Mouse (Mus musculus) midbrain, embryonic 10.5 days (tissue): ENCODE measurements around the gene Spopl. TPM values are rescaled to one million over a fixed set of nuclear protein-coding genes. Genes with fewer than 3 reads are reported as not detected.
"Not testable (repeated sequence)": the region's sequence is repeated elsewhere in the genome, so short reads cannot be mapped to it uniquely, and the experiment has no call there.

Experiments used
- DNase-seq: peaks from one replicate; pipeline ENCODE4 v3.0.0-alpha.2; 2017; ENCODE audit warnings: low spot score
- H3K27ac ChIP-seq: fragments of 300-500 bp; sonication (generic); replicated peaks from 2 replicates; pipeline ENCODE4 v1.5.1; 2016; ENCODE audit warnings: mild to moderate bottlenecking
- H3K27me3 ChIP-seq: fragments of 300-500 bp; sonication (generic); 2 replicates; pipeline ENCODE4 v1.6.1; 2016; ENCODE audit warnings: low read depth, mild to moderate bottlenecking; ENCODE audit not compliant: poor library complexity, severe bottlenecking
- H3K36me3 ChIP-seq: fragments of 300-500 bp; sonication (generic); 2 replicates; pipeline ENCODE4 v1.6.1; 2016; ENCODE audit warnings: mild to moderate bottlenecking, moderate library complexity
- H3K4me1 ChIP-seq: fragments of 300-500 bp; sonication (generic); 2 replicates; pipeline ENCODE4 v1.6.1; 2016
- H3K4me3 ChIP-seq: fragments of 300-500 bp; sonication (generic); 2 replicates; pipeline ENCODE4 v1.5.1; 2016; ENCODE audit warnings: mild to moderate bottlenecking, moderate library complexity
- H3K9me3 ChIP-seq: fragments of 300-500 bp; sonication (generic); replicated peaks from 2 replicates; pipeline ENCODE4 v1.6.1; 2016; ENCODE audit warnings: mild to moderate bottlenecking
- WGBS: fragments of 180-500 bp; shearing (Covaris S2); methylation state at CpG from one replicate; pipeline ENCODE4 v1.1.7; 2016; 5-methylcytosine and 5-hydroxymethylcytosine counted together
- polyA plus RNA-seq: library from polyadenylated mRNA; unstranded; fragments of >200 nt; fragmentation: Nextera tagmentation; extraction: Ambion mirVana; gene quantifications from 2 replicates; pipeline ENCODE4 v1.2.1, GENCODE M21; 2016

Gene Spopl
- polyA plus RNA-seq: 7.3 and 9.9 TPM in 2 replicates

DNA sequence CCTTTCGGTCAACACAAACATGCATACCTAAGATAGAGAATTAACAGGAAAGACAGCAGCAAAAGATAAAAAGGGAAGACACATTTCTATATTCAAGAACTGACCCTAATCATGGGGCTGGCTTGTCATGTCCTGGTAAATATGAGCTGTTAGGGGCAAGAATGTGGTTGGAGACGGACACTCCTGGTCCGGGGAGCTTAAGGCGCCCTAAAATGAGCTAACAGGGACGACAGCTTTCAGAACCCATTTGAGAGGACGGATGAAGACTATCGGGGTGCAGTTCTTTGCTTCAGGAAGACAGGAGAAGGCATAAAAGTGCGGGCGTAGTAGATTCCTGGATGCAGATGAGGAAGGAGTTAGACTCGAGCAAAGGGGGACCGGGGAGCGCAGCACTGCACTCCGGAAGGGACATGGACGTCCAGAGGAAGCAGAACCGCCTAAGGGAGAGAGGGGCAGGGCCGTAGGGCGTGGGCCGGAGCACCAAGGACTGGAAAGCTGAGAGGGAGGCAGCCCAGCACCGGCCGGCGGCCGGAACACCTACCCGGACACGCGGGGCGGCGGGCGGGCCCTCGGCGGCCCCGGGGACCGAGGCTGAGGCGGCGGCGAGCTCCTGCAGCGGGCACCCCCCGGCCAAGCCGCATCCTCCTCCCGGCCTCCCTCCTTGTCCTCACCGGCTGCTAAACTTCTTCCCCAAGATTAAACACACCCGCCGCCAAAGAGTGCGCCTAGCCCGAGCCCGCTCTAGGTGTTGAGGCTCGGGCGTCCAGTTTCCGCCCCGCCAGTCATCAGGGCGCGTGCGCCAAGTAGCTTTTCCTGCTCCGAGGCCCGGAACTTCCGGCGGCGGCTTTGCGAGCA is at the start of gene Spopl:
Spopl (minus strand) TSS at position 805 of the 855 bp plus-strand sequence.
- H3K27me3 ChIP-seq: peaks cover 11% of the 10 kb centered on the region
- 0 out of 2 replicates have a peak, but pooled peaks cover 3% of the 10 kb centered on the region for H3K36me3 ChIP-seq
- no peaks in the 10 kb centered on the region for H3K9me3 ChIP-seq
- peak within 1 kb of the TSS; percentile 95 for H3K4me3 ChIP-seq
- peak within 1 kb of the TSS; percentile 94 for H3K27ac ChIP-seq
- H3K4me1 ChIP-seq: peaks cover 9% of the 10 kb centered on the region
- peak; percentile 85 for DNase-seq
- 2% methylated on average over 58 of the region's 58 CpGs for WGBS

DNA sequence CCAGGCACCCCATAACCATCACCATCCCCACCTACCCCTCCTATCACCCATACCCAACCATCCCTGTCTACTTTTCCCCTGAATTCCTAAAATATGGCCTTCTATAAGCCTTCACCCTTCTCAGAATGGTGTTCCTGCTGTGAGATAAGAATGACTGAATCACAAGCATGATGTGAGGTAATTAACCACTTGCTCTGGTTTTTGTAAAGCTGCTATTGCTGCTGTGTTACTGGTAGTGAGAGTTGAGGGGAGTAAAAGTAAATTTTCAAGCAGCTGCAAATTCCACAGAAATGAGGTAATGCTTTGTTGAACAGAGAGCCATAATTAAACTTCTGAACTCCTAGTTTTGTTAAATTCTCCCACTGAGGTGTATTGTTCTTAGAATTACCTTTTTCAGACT is 48.2 kb upstream of the Spopl start:
- H3K9me3 ChIP-seq: no peaks in the 10 kb centered on the region
- H3K36me3 ChIP-seq: no peaks in the 10 kb centered on the region
- no peak overlapping the region for H3K27ac ChIP-seq
- no peaks in the 10 kb centered on the region for H3K4me1 ChIP-seq
- DNase-seq: no peak
- H3K4me3 ChIP-seq: no peak overlapping the region
- no peaks in the 10 kb centered on the region for H3K27me3 ChIP-seq

DNA sequence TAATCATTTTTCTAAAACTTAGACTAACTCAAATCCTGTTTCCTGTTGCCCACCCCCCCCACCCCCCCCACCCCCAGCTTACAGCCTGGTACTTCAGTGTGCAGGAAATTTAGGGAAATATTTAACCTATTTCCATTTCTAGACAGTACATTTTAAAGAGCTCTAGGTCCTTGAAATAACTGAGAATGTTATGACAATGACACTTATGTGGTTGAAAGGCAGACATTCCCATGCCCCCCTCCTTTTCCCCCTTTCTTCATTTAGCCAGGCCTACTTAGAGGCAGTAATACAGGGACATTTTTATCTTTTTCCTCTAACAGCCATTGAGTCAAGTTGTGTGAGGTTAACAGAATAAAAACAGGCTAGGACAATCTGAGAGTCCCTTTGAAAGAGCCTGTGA is 46.1 kb upstream of the Spopl start:
- H3K9me3 ChIP-seq: no peaks in the 10 kb centered on the region
- H3K27ac ChIP-seq: no peak overlapping the region
- H3K27me3 ChIP-seq: no peaks in the 10 kb centered on the region
- DNase-seq: no peak
- no peaks in the 10 kb centered on the region for H3K36me3 ChIP-seq
- H3K4me3 ChIP-seq: no peak overlapping the region
- H3K4me1 ChIP-seq: no peaks in the 10 kb centered on the region

DNA sequence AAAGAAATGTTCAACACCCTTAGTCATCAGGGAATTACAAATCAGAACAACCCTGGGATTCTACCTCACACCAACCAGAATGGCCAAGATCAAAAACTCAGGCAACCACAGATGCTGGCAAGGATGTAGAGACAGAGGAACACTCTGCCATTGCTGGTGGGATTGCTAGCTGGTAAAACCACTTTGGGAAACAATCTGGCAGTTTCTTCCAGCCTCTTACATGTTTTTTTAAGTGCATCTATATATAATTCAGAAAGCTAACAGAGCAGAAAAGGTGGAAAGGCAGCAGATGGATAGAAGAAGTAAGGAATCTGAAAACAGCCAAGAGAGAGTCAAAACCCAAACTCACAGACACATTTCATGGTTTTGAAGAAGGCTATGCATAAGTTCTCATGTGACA is 33.5 kb upstream of the Spopl start:
- no peak overlapping the region for H3K27ac ChIP-seq
- H3K27me3 ChIP-seq: no peaks in the 10 kb centered on the region
- no peaks in the 10 kb centered on the region for H3K9me3 ChIP-seq
- H3K36me3 ChIP-seq: no peaks in the 10 kb centered on the region
- no peaks in the 10 kb centered on the region for H3K4me1 ChIP-seq
- H3K4me3 ChIP-seq: no peak overlapping the region
- DNase-seq: no peak

DNA sequence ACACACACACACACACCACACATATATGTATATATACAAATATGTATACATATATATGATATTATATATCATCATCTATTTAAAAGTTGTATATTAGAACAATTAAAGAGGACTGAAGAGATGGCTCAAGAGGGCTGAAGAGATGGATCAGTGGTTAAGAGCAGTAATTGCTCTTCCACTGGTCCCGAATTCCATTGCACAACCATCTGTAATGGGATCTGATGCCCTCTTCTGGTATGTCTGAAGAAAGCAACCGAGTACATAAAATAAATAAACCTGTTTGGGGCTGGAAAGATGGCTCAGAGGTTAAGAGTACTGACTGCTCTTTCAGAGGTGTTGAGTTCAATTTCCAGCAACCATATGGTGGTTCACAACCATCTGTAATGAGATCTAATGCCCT is 16.9 kb upstream of the Spopl start:
- 42% methylated on average over 2 of the region's 2 CpGs for WGBS
- no peak overlapping the region for H3K27ac ChIP-seq

DNA sequence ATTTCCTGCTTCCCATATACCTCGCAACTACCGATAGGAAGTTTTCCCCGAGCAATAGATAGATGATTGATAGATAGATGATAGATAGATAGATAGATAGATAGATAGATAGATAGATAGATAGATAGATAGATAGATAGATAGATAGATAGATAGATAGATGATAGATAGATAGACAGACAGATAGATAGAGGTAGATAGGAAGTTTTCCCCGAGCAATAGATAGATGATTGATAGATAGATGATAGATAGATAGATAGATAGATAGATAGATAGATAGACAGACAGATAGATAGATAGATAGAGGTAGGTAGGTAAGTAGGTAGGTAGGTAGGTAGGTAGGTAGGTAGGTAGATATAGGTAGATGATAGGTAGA is 239 bp upstream of the Spopl start:
- H3K4me1 ChIP-seq, H3K36me3 ChIP-seq, DNase-seq, H3K9me3 ChIP-seq: not testable (repeated sequence)
- Histone ChIP-seq H3K27me3 (peaks cover 11% of the 10 kb centered on the region), H3K4me3 (peak overlapping the region; percentile 95), H3K27ac (peak overlapping the region; percentile 94; the same call in 1 of the 2 replicates)
- WGBS: 24% methylated on average over 4 of the region's 4 CpGs

More for the DNA sequence above, 16.9 kb upstream of the Spopl start:
- H3K27me3 ChIP-seq: no peaks in the 10 kb centered on the region
- no peaks in the 10 kb centered on the region for H3K9me3 ChIP-seq
- H3K4me3 ChIP-seq: no peak overlapping the region
- DNase-seq: no peak
- no peaks in the 10 kb centered on the region for H3K4me1 ChIP-seq
- no peaks in the 10 kb centered on the region for H3K36me3 ChIP-seq

DNA sequence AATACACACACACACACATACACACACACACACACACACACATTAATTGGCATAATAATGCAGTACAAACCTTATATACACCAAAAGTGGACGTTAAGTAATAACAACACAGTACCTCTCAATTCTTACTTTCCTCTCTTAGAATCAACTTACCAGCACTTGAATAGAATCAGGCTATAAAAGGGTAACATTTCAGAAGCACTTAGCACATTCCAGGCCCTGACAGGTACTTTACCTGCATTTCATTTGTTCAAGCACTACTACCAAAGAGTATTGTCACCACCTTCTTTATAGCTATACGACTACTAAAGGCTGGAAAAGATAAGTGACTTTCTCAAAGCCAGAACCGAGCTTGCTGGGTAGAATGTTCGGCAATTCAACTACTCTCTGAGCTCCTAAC is 1.3 kb downstream of the Spopl start:
- peaks cover 9% of the 10 kb centered on the region for H3K4me1 ChIP-seq
- no peaks in the 10 kb centered on the region for H3K9me3 ChIP-seq
- H3K27ac ChIP-seq: no peak overlapping the region
- H3K4me3 ChIP-seq: peak overlapping the region; percentile 95
- no peak for DNase-seq
- H3K27me3 ChIP-seq: peaks cover 11% of the 10 kb centered on the region
- WGBS: 88% methylated on average over 4 of the region's 4 CpGs
- H3K36me3 ChIP-seq: 0 out of 2 replicates have a peak, but pooled peaks cover 3% of the 10 kb centered on the region

DNA sequence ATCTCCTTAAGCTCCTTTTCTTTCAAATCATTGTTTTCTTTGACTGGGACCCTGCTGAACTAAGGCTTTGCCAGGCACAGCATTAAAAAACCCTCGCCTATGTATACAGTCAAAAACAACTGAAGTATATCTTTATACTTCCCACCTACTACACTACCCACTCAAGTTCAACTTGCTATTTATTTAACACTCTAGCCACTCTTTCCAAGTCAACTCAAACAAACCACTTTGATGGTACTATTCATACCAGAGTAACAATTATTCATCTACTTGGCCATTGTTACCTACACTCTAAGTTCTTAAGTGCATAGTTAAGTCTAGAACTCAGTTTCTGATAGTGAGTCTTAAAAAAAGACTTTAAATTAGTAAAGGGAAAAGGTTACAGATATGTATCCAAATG is 3.1 kb downstream of the Spopl start:
- Histone ChIP-seq H3K4me3 (no peak overlapping the region), H3K9me3 (0 out of 2 replicates have a peak, but pooled peaks cover 3% of the 10 kb centered on the region), H3K36me3 (0 out of 2 replicates have a peak, but pooled peaks cover 3% of the 10 kb centered on the region), H3K27ac (no peak overlapping the region), H3K27me3 (peaks cover 9% of the 10 kb centered on the region), H3K4me1 (peaks cover 9% of the 10 kb centered on the region)
- DNase-seq: no peak
- 94% methylated on average over 1 of the region's 1 CpGs for WGBS

DNA sequence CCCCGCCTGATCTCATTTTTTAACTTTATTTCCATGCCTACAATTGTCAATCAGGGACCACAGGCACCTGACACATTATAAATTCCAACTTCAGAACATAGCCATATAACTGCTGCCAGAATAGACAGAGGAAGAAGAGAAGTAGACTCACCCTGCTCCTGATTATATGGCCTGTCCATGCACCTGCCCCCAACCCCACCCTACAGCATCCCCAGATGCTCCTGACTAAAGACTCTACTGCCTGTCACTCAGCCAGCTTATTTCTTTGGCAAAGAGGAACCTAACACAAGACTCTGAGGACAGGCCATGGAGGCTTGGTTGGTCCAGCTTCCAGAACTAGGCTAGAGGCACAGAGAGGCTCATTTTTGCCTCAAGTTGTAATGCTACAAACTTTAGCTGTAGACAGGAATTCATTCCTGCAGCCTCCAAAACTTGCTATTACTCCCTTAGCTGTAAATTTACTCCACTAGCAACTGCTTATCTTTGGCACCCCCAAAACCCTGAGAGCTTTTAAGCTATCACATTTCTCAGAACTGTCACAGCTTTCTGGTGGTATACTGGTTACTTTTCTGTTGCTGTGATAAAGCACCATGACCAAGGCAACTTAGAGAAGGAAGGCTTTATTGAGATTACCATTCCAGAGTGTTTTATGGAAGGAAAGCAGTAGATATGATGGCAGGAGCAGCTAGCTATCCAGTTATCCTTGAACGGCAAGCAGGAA is 6.7 kb downstream of the Spopl start:
- H3K9me3 ChIP-seq: peaks cover 9% of the 10 kb centered on the region
- H3K27ac ChIP-seq: no peak overlapping the region
- no peaks in the 10 kb centered on the region for H3K27me3 ChIP-seq
- H3K4me3 ChIP-seq: no peak overlapping the region
- peaks cover 3% of the 10 kb centered on the region; the same call in 1 of the 2 replicates for H3K36me3 ChIP-seq
- no peak for DNase-seq
- no peaks in the 10 kb centered on the region for H3K4me1 ChIP-seq
- 89% methylated on average over 2 of the region's 2 CpGs for WGBS

DNA sequence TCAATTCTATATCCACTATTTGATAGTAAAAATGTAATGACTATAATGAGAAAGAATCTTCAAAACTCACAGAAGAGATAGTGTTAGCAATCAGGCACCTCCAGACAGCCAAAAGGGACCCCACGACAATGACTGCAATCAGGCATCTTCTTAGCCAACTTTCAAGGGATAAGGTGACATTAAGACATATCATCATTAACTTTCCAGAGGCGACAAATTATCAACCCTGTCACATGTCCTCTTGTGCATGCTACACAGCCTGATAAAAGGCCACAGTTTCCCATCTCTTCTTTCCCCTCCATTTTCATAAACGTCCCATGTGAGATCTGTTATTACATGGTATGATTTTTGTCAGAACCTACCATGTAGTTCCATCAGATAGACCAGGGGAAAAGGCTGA is 9.0 kb downstream of the Spopl start:
- Histone ChIP-seq H3K27ac (no peak overlapping the region), H3K4me1 (no peaks in the 10 kb centered on the region), H3K4me3 (no peak overlapping the region), H3K9me3 (peaks cover 9% of the 10 kb centered on the region), H3K36me3 (no peaks in the 10 kb centered on the region; the same call in 1 of the 2 replicates), H3K27me3 (no peaks in the 10 kb centered on the region)
- 89% methylated on average over 3 of the region's 3 CpGs for WGBS
- DNase-seq: no peak

DNA sequence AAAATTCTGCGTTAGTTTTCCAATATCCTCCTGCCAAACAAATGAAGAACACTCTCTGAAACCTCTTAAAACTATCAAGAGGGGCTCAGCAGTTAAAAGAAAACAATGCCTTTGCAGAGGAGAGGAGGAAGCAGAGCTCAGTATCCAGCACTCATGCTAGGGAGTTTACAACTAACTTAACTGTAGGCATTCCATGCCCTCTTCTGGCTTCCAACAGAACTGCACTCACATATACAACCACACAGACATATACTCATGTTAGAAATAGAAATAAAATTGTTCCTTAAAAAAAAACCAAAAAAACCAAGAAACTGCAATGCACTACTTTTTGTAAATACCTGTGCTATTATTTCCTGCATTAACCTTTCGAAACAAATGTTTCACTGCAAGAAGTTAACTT is 12.7 kb downstream of the Spopl start:
- 83% methylated on average over 2 of the region's 2 CpGs for WGBS

DNA sequence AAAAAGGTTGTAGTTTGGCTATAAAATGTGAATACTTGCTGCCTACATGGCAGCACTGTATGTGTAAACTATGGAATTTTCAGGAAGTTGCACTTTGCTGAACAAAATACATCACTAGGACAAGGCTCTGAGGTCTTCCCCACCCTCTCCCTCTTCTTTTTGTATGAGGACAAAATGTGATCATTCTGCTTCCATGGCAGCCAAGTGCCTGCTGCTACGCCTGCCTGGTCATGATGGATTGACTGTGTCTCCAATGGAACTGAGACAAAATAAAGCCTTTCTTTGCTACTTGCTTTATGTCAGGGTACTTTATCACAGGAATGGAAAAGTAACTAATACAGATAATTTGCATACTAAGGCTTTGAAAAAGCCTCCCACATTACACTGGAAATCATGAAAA is 20.7 kb downstream of the Spopl start:
- Histone ChIP-seq H3K4me3 (no peak overlapping the region), H3K27ac (no peak overlapping the region), H3K4me1 (no peaks in the 10 kb centered on the region), H3K36me3 (no peaks in the 10 kb centered on the region), H3K27me3 (no peaks in the 10 kb centered on the region), H3K9me3 (no peaks in the 10 kb centered on the region)
- 74% methylated on average over 1 of the region's 1 CpGs for WGBS
- no peak for DNase-seq

More for the DNA sequence above, 12.7 kb downstream of the Spopl start:
- Histone ChIP-seq H3K9me3 (peaks cover 6% of the 10 kb centered on the region), H3K27me3 (no peaks in the 10 kb centered on the region), H3K36me3 (no peaks in the 10 kb centered on the region; the same call in 1 of the 2 replicates), H3K27ac (no peak overlapping the region), H3K4me1 (no peaks in the 10 kb centered on the region), H3K4me3 (no peak overlapping the region)
- DNase-seq: no peak

DNA sequence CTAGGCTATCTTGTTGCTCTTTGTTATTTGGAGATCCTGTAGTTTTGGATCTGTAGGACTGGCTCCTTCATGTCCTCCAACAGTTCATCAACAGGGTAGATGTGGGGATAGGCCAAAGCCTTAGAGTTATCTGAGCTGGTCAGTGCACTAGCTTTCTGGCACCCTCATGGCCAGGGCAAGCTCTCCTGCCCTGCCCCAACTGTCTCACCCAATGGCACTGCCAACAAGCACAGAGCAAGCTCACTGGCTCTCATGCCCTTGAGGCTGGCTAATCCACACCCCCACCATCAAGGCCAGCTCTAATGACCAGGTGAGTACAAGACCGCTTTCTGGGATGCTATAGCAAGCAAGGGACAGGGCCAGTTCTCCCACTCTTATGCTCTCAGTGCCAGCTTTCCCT is 24.7 kb downstream of the Spopl start:
- Histone ChIP-seq H3K9me3 (no peaks in the 10 kb centered on the region), H3K27ac (no peak overlapping the region), H3K4me1 (no peaks in the 10 kb centered on the region), H3K4me3 (no peak overlapping the region), H3K36me3 (no peaks in the 10 kb centered on the region), H3K27me3 (no peaks in the 10 kb centered on the region)
- WGBS: 84% methylated on average over 1 of the region's 1 CpGs
- no peak for DNase-seq
